10 mouse cellular contexts compared by ENCODE assay signal in genomic region chr3:28638957-28639356, GRCm38 (mm10). TPM values are rescaled to one million over a fixed set of nuclear protein-coding genes. Genes with fewer than 3 reads are reported as not detected.
DNase-seq lines count a peak whose midpoint lies in the region; ATAC-seq and TF ChIP-seq lines count a peak whose summit lies in the region.
"Had no signal": no experiment of that assay in that cellular context is flagged by ENCODE, and none has a peak within 500 bp of the region (broad histone marks: within the 10 kb centered on the region; RNA-seq: fewer than 3 reads in every experiment).

No protein-coding gene starts in this region.

- no peak for TF ChIP-seq POLR2A in heart, adult 2 months (IDR thresholded peaks at IDR 0.05; ENCODE audit: insufficient read depth, low read depth, low read length)
- no peak for TF ChIP-seq POLR2A in cortical plate, adult 2 months (IDR thresholded peaks at IDR 0.05; ENCODE audit: extremely low read depth, insufficient read depth, low read length)

- no peak overlapping the region for H3K4me3 ChIP-seq in heart, adult 2 months
- no peak overlapping the region for H3K4me3 ChIP-seq in cortical plate, adult 2 months (ENCODE audit: insufficient read depth, low read length)
- H3K4me3 ChIP-seq in intestine, embryonic 15.5 days (replicated peaks) = no peak overlapping the region
- H3K4me3 ChIP-seq: myocyte had no signal

- no peak for ATAC-seq in intestine, embryonic 15.5 days

- peak; percentile 26 to 58 for DNase-seq in heart, adult 2 months
- DNase-seq in heart, postnatal 25 days (ENCODE audit: low spot score) = no peak
- peak; percentile 23 for DNase-seq in 3T3-L1 (ENCODE audit: low read depth, low spot score)
- DNase-seq in left cerebral cortex, adult 11 months (ENCODE audit: low spot score) = peak; percentile 32
- no peak for DNase-seq in ovary, adult 18-20 months (ENCODE audit: low spot score)
- no peak for DNase-seq in T-cell, adult 2 months (ENCODE audit: low spot score)

- peak; percentile 91 for TF ChIP-seq EP300 in heart, adult 2 months (IDR thresholded peaks at IDR 0.05; ENCODE audit: insufficient read depth, low read depth, low read length)

- H3K9ac ChIP-seq in heart, adult 2 months (ENCODE audit: low read depth, low read length) = no peak overlapping the region
- H3K9ac ChIP-seq in intestine, embryonic 15.5 days = no peak overlapping the region

- 48% methylated on average over 2 of the region's 2 CpGs for WGBS in heart, adult 2 months
- WGBS in intestine, embryonic 15.5 days = 81% methylated on average over 2 of the region's 2 CpGs

- H3K4me1 ChIP-seq in heart, adult 2 months (ENCODE audit: control insufficient read depth, insufficient read depth, low read length) = peaks cover 2% of the 10 kb centered on the region; the same call in 1 of the 2 replicates
- H3K4me1 ChIP-seq in cortical plate, adult 2 months (ENCODE audit: control insufficient read depth, insufficient read depth, low read length) = peaks cover 6% of the 10 kb centered on the region
- H3K4me1 ChIP-seq in intestine, embryonic 15.5 days (replicated peaks) = no peaks in the 10 kb centered on the region

- H3K9me3 ChIP-seq in intestine, embryonic 15.5 days = no peaks in the 10 kb centered on the region

- intact Hi-C loops in heart, adult 2 months (cut with DNase I) = no loop called here
- intact Hi-C loops in heart, postnatal 25 days (cut with DNase I) = no loop called here

- no peak overlapping the region for H3K4me2 ChIP-seq in intestine, embryonic 15.5 days (replicated peaks)

- peak overlapping the region; percentile 4; the same call in 1 of the 2 replicates for H3K27ac ChIP-seq in heart, adult 2 months
- peak overlapping the region; percentile 86 for H3K27ac ChIP-seq in cortical plate, adult 2 months (ENCODE audit: insufficient read depth, low read length)
- no peak overlapping the region for H3K27ac ChIP-seq in intestine, embryonic 15.5 days

- no peak for TF ChIP-seq CTCF in heart, adult 2 months (IDR thresholded peaks at IDR 0.05)
- no peak for TF ChIP-seq CTCF in cortical plate, adult 2 months (IDR thresholded peaks at IDR 0.05; ENCODE audit: extremely low read depth, insufficient read depth, low read length)

- H3K79me2 ChIP-seq in heart, adult 2 months (replicated peaks; ENCODE audit: control insufficient read depth, insufficient read depth, low read length) = no peaks in the 10 kb centered on the region

- H3K36me3 ChIP-seq in heart, adult 2 months (ENCODE audit: control insufficient read depth, insufficient read depth, low read length) = peaks cover 9% of the 10 kb centered on the region
- no peaks in the 10 kb centered on the region for H3K36me3 ChIP-seq in intestine, embryonic 15.5 days

- H3K27me3 ChIP-seq in heart, adult 2 months (ENCODE audit: control insufficient read depth, insufficient read depth, low read length) = no peaks in the 10 kb centered on the region
- H3K27me3 ChIP-seq in intestine, embryonic 15.5 days (replicated peaks) = no peaks in the 10 kb centered on the region

RNA-seq across cellular contexts. Expression of gene Slc2a2, which starts 58.7 kb away (rescaled TPM):
- under 1 TPM in 1 of 2 experiments, not detected in 1; 0.05 TPM for total RNA-seq in heart, adult 2 months (2021)
- polyA plus RNA-seq in heart, adult 2 months (2012; rRNA removed) = 0.14 and 0.35 TPM in 2 replicates
- total RNA-seq in heart, postnatal 25 days (2021) = not detected
- 0.04 and 0.06 TPM in 2 replicates for polyA plus RNA-seq in cortical plate, adult 2 months (2012; rRNA removed)
- polyA plus RNA-seq in intestine, embryonic 15.5 days (2015; fragmentation: Nextera tagmentation; extraction: Ambion mirVana) = 6.4 and 7.8 TPM in 2 replicates
- total RNA-seq: left cerebral cortex, adult 8-10 months had no signal
- polyA plus RNA-seq: myocyte had no signal

Comparison
In these comparisons a context has a peak if more than half of its experiments do, and no peak if none do; other contexts are left out.
1. DNase-seq: peak in heart, adult 2 months (2 of 2), 3T3-L1 (single experiment) and left cerebral cortex, adult 11 months (single experiment); none in heart, postnatal 25 days (single experiment), ovary, adult 18-20 months (single experiment) and T-cell, adult 2 months (single experiment).